Mouse (Mus musculus): ENCODE data around the gene Nin. TPM values are rescaled to one million over a fixed set of nuclear protein-coding genes. Genes with fewer than 3 reads are reported as not detected.

Nin gene
- total and polyA plus RNA-seq, 3 experiments, result 29.0 to 51.7 (median 37.2) TPM

DNA sequence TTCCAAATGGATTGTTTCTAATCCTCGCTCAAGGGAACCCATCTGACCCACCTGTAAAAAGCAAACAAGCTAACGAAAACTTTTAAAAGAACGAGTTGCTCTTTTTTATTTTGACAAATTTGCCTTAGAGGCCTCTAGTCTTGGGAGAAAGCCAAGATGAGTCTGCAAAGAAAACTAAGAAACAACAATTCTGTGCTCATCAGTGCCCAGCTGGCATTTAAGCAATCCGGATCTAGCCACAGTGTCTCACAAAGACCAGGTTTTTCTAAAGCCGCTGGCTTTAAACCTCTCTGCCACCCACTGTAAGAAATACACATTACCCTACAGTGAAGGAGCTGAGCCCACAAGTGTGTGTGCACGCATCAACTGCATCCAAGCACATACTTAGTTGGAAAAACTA is 88.1 kb downstream of the Nin start:
- H3K36me3 ChIP-seq (replicated peaks in 1 of 2; ENCODE audit: control insufficient read depth in 1 of 2, insufficient read depth in 1 of 2, low read length in 1 of 2), result peaks cover 41 to 91% of the 10 kb centered on the region in 2 experiments
- dilution Hi-C loops (cut with MboI; ENCODE audit: extremely low pct_ligation_motif_present, extremely low pct_unique_long_range_greater_than_20kb, low sequenced_read_pairs), result no loop called here

DNA sequence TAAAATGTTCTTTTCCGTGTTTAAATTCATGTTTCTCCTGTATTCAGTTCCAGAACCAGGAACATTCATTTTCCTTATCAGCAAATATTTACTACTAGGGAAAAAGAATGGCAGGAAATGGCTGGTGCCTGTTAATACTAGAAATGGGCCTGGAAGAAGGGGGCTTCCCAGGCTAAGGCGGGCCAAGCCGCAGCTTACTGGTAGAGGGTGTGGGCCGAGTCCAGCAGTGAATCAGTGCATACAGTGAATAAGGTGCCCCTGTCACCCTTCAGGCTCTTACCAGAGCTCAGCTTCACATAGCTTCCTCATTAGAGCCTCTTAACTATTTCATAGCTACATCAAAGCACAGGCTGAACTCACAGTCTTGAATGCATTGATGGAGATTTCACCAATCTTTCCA is 89.9 kb downstream of the Nin start:
- TF ChIP-seq NELFE (IDR thresholded peaks at IDR 0.05; ENCODE audit: low read depth, low read length) (no peak), EP300 (IDR thresholded peaks at IDR 0.05; ENCODE audit: low read length) (no peak), USF2 (conservative IDR thresholded peaks at IDR 0.05; ENCODE audit: low read depth, low read length) (no peak), MAFK (IDR thresholded peaks at IDR 0.05; ENCODE audit: insufficient replicate concordance, low read length) (no peak), RAD21 (IDR thresholded peaks at IDR 0.05; ENCODE audit: low read depth, low read length) (no peak), MXI1 (IDR thresholded peaks at IDR 0.05; ENCODE audit: low read depth, low read length) (no peak)
- H3K4me3 ChIP-seq (replicated peaks in 1 of 3; ENCODE audit: low read depth in 2 of 3, low read length in 2 of 3, poor library complexity in 1 of 3), result no peak overlapping the region
- no peaks in the 10 kb centered on the region for H3K4me1 ChIP-seq (ENCODE audit: control insufficient read depth in 1 of 2, insufficient read depth in 2 of 2)
- in situ Hi-C loops (cut with MboI; ENCODE audit: low pct_ligation_motif_present, low pct_unique_long_range_greater_than_20kb, low sequenced_read_pairs) (no loop called here), dilution Hi-C loops (cut with MboI; ENCODE audit: extremely low pct_ligation_motif_present, extremely low pct_unique_long_range_greater_than_20kb, low sequenced_read_pairs) (no loop called here)
- no peaks in the 10 kb centered on the region for H3K79me2 ChIP-seq (replicated peaks; ENCODE audit: control insufficient read depth, extremely low read depth, insufficient read depth, poor library complexity, severe bottlenecking)
- H3K36me3 ChIP-seq (replicated peaks in 1 of 2; ENCODE audit: control insufficient read depth in 1 of 2, insufficient read depth in 1 of 2, low read length in 1 of 2), result peaks cover 43 to 94% of the 10 kb centered on the region in 2 experiments
- no peak overlapping the region for H3K4me2 ChIP-seq (ENCODE audit: insufficient read depth, low read depth, poor library complexity, severe bottlenecking)
- H3K27ac ChIP-seq (ENCODE audit: insufficient read depth, low read depth), result no peak overlapping the region
- H3K9ac ChIP-seq (ENCODE audit: insufficient read depth, low read depth), result no peak overlapping the region
- DNase-seq (ENCODE audit: extremely low read depth), result no peak
- no peaks in the 10 kb centered on the region for H3K9me3 ChIP-seq (replicated peaks; ENCODE audit: low read length)
- no peaks in the 10 kb centered on the region for H3K27me3 ChIP-seq (replicated peaks)

More for the DNA sequence above, 88.1 kb downstream of the Nin start:
- Histone ChIP-seq H3K79me2 (replicated peaks; ENCODE audit: control insufficient read depth, extremely low read depth, insufficient read depth, poor library complexity, severe bottlenecking) (no peaks in the 10 kb centered on the region), H3K27me3 (replicated peaks) (no peaks in the 10 kb centered on the region), H3K4me3 (replicated peaks in 1 of 3; ENCODE audit: low read depth in 2 of 3, low read length in 2 of 3, poor library complexity in 1 of 3) (no peak overlapping the region), H3K27ac (ENCODE audit: insufficient read depth, low read depth) (no peak overlapping the region), H3K4me1 (ENCODE audit: control insufficient read depth in 1 of 2, insufficient read depth in 2 of 2) (no peaks in the 10 kb centered on the region), H3K4me2 (ENCODE audit: insufficient read depth, low read depth, poor library complexity, severe bottlenecking) (no peak overlapping the region), H3K9ac (ENCODE audit: insufficient read depth, low read depth) (no peak overlapping the region), H3K9me3 (replicated peaks; ENCODE audit: low read length) (no peaks in the 10 kb centered on the region)
- no peak for TF ChIP-seq IRF4 (IDR thresholded peaks at IDR 0.05; ENCODE audit: low read depth, low read length)
- in situ Hi-C loops (cut with MboI; ENCODE audit: low pct_ligation_motif_present, low pct_unique_long_range_greater_than_20kb, low sequenced_read_pairs), result no loop called here
- DNase-seq (ENCODE audit: extremely low read depth), result no peak

DNA sequence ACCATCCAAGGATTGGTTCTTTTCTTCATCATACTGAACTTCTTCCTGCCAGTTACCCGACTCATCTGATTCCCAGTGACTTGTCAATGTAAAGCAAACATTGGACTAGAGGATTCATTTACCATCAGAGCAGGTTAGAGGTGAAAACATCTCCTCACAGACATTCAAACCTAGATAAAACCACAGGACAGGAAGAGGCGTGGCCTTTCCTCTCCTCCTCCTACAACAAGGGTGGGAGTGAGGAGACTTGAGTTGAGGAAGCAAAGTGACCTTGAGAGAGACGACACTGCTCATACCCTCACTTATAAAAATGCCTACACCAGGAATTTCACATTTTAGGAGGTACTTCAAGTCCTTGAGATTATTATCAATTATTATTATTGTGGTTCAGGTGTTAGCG is 95.4 kb downstream of the Nin start:
- H3K79me2 ChIP-seq (replicated peaks; ENCODE audit: control insufficient read depth, extremely low read depth, insufficient read depth, poor library complexity, severe bottlenecking), result no peaks in the 10 kb centered on the region
- in situ Hi-C loops (cut with MboI; ENCODE audit: low pct_ligation_motif_present, low pct_unique_long_range_greater_than_20kb, low sequenced_read_pairs), result no loop called here
- no peak overlapping the region for H3K4me3 ChIP-seq (replicated peaks in 1 of 3; ENCODE audit: low read depth in 2 of 3, low read length in 2 of 3, poor library complexity in 1 of 3)
- H3K4me1 ChIP-seq (ENCODE audit: control insufficient read depth in 1 of 2, insufficient read depth in 2 of 2), result no peaks in the 10 kb centered on the region
- H3K9me3 ChIP-seq (replicated peaks; ENCODE audit: low read length), result no peaks in the 10 kb centered on the region
- no peak for DNase-seq (ENCODE audit: extremely low read depth)
- dilution Hi-C loops (cut with MboI; ENCODE audit: extremely low pct_ligation_motif_present, extremely low pct_unique_long_range_greater_than_20kb, low sequenced_read_pairs), result no loop called here
- H3K36me3 ChIP-seq (replicated peaks in 1 of 2; ENCODE audit: control insufficient read depth in 1 of 2, insufficient read depth in 1 of 2, low read length in 1 of 2), result peaks cover 39 to 96% of the 10 kb centered on the region in 2 experiments
- no peaks in the 10 kb centered on the region for H3K27me3 ChIP-seq (replicated peaks)
- no peak overlapping the region for H3K9ac ChIP-seq (ENCODE audit: insufficient read depth, low read depth)
- H3K27ac ChIP-seq (ENCODE audit: insufficient read depth, low read depth), result no peak overlapping the region
- no peak for TF ChIP-seq IRF4 (IDR thresholded peaks at IDR 0.05; ENCODE audit: low read depth, low read length)
- H3K4me2 ChIP-seq (ENCODE audit: insufficient read depth, low read depth, poor library complexity, severe bottlenecking), result no peak overlapping the region

DNA sequence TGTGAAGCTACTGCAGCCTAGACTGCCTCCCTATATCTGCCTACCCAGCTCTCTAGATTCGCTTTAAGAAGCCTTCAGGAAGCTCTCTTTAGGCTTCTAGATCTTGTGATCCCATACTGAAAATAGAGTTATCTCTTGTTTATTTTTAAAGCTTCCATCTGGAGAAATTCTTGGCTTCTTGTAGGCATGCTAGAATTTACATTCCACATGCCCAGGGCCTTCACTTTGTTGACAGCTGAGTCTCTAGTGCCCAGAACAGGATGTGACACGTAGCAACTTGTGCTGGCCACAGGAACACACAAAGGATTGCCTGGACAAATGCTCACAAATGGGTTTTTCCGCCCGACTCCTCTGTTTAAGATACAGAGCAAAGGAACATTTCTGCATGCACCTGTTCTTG is 97.6 kb downstream of the Nin start:
- no peak overlapping the region for H3K4me2 ChIP-seq (ENCODE audit: insufficient read depth, low read depth, poor library complexity, severe bottlenecking)
- no peak overlapping the region for H3K9ac ChIP-seq (ENCODE audit: insufficient read depth, low read depth)
- peaks cover 36 to 83% of the 10 kb centered on the region in 2 experiments for H3K36me3 ChIP-seq (replicated peaks in 1 of 2; ENCODE audit: control insufficient read depth in 1 of 2, insufficient read depth in 1 of 2, low read length in 1 of 2)
- no peak for DNase-seq (ENCODE audit: extremely low read depth)
- in situ Hi-C loops (cut with MboI; ENCODE audit: low pct_ligation_motif_present, low pct_unique_long_range_greater_than_20kb, low sequenced_read_pairs), result no loop called here
- no peaks in the 10 kb centered on the region for H3K4me1 ChIP-seq (ENCODE audit: control insufficient read depth in 1 of 2, insufficient read depth in 2 of 2)
- peaks cover 4% of the 10 kb centered on the region for H3K9me3 ChIP-seq (replicated peaks; ENCODE audit: low read length)
- no peaks in the 10 kb centered on the region for H3K79me2 ChIP-seq (replicated peaks; ENCODE audit: control insufficient read depth, extremely low read depth, insufficient read depth, poor library complexity, severe bottlenecking)
- no peaks in the 10 kb centered on the region for H3K27me3 ChIP-seq (replicated peaks)
- dilution Hi-C loops (cut with MboI; ENCODE audit: extremely low pct_ligation_motif_present, extremely low pct_unique_long_range_greater_than_20kb, low sequenced_read_pairs), result no loop called here
- H3K27ac ChIP-seq (ENCODE audit: insufficient read depth, low read depth), result no peak overlapping the region
- no peak overlapping the region for H3K4me3 ChIP-seq (replicated peaks in 1 of 3; ENCODE audit: low read depth in 2 of 3, low read length in 2 of 3, poor library complexity in 1 of 3)
- no peak for TF ChIP-seq CTCF (conservative IDR thresholded peaks at IDR 0.05 in 1 of 2, IDR thresholded peaks at IDR 0.05 in 1 of 2; ENCODE audit: low read depth in 2 of 2, low read length in 2 of 2)
- TF ChIP-seq MEF2A (IDR thresholded peaks at IDR 0.05; ENCODE audit: borderline replicate concordance, low read depth, low read length), result no peak
- TF ChIP-seq MAZ (IDR thresholded peaks at IDR 0.05; ENCODE audit: low read depth, low read length), result no peak
- TF ChIP-seq IRF4 (IDR thresholded peaks at IDR 0.05; ENCODE audit: low read depth, low read length), result no peak
- no peak for TF ChIP-seq KAT2A (IDR thresholded peaks at IDR 0.05; ENCODE audit: insufficient replicate concordance, low read length)
- no peak for TF ChIP-seq JUN (IDR thresholded peaks at IDR 0.05; ENCODE audit: insufficient read depth, low read depth, low read length)
- no peak for TF ChIP-seq MXI1 (IDR thresholded peaks at IDR 0.05; ENCODE audit: low read depth, low read length)
- no peak for TF ChIP-seq POLR2AphosphoS2 (IDR thresholded peaks at IDR 0.05; ENCODE audit: low read depth, low read length)
- no peak for TF ChIP-seq POLR2A (IDR thresholded peaks at IDR 0.05; ENCODE audit: low read depth, low read length)
- TF ChIP-seq ZKSCAN1 (IDR thresholded peaks at IDR 0.05; ENCODE audit: borderline replicate concordance, low read depth, low read length), result no peak
- TF ChIP-seq CHD1 (IDR thresholded peaks at IDR 0.05; ENCODE audit: low read depth, low read length), result no peak
- no peak for TF ChIP-seq MYC (IDR thresholded peaks at IDR 0.05; ENCODE audit: low read depth, low read length)
- no peak for TF ChIP-seq ZNF384 (IDR thresholded peaks at IDR 0.05; ENCODE audit: low read depth, low read length)
- TF ChIP-seq TBP (conservative IDR thresholded peaks at IDR 0.05; ENCODE audit: low read depth, low read length), result no peak
- no peak for TF ChIP-seq ELF1 (IDR thresholded peaks at IDR 0.05; ENCODE audit: low read depth, low read length)

Data from CH12.LX (cell line).